Mouse (Mus musculus) adrenal gland, postnatal 0 days (tissue): ENCODE results near the gene Nom1. TPM values are rescaled to one million over a fixed set of nuclear protein-coding genes. Genes with fewer than 3 reads are reported as not detected.

Experiments used
- polyA plus RNA-seq: library from polyadenylated mRNA; unstranded; fragments of >200 nt; fragmentation: Nextera tagmentation; extraction: Ambion mirVana; gene quantifications from 2 replicates; pipeline ENCODE4 v1.2.1, GENCODE M21; 2015

The Nom1 gene
- polyA plus RNA-seq: 18.7 and 32.6 TPM in 2 replicates

GRCm38 (mm10) chr5:29434228-29434871 is at the start of gene Nom1:
Gene Nom1 (plus strand): TSS chr5:29434664.

DNA sequence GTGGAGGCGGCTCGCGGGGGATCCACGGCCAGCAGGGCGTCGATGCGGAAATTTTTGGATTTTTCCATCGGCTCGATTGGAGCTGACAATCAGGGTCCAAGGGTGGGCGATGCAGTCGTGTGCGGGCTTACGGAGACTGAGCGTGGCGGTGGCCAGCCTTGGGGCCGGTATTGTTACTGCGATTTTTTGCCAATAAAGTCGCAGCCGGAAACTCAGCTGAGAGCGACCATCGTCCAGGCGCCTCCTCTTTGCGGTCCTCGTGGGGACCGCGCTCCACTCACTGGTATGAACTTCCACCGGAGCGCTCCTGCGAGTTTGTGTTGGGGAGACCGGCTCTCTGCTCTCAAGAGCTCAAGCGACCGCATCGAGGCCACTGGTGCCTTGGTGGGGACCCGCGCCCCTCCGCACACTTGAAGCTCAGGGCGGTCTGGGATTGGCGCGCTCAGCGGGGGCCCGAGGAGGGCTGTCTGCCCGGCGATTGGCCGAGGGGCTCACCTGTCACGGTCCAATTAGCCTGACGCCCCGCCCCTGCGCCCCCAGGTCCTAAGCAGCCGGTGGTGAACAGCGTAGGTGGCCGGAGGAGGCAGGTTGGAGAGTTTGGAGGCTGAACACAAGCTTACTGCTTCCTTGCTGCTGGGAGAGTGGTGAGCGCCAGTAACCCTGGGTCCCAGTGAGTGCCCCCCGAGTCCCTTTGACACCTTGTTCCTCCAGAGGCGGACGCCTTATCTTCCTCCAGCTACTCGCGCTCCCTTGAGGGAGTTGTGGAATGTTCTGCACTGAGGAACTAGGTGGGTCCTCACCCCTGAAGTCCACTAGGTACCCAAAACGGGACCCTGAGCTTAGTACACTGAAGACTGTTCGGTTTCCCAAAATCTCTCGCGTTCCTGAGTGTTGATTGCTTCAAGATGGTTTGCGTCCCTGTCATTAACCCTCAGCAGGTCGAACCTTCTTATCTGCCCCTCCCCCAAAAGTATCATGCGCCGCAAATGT is 44.0 kb downstream of the Nom1 start, which contains the start of gene Mnx1:
Gene Mnx1, minus strand, starts transcription at position 263 of the 990 bp plus-strand sequence.

Other genes starting within 250 kb of the Nom1 start
- 5.2 and 6.9 TPM in 2 replicates for gene Rnf32, start 238.7 kb upstream of the Nom1 start, polyA plus RNA-seq
- 11.4 and 11.7 TPM in 2 replicates for gene Lmbr1, start 56.3 kb upstream of the Nom1 start, polyA plus RNA-seq
- gene Mnx1, start 43.8 kb downstream of the Nom1 start, polyA plus RNA-seq: not detected in 2 replicates
- gene Ube3c, start 134.6 kb downstream of the Nom1 start, polyA plus RNA-seq: 15.4 and 21.8 TPM in 2 replicates